Mouse (Mus musculus): ENCODE measurements around the gene Dmrta2.

The Dmrta2 gene

GRCm38 (mm10) chr4:109977148-109978067 is at the start of gene Dmrta2:
Gene Dmrta2 (plus strand): TSS chr4:109978053.
- no peak for DNase-seq (ENCODE audit: low read depth, low spot score)

GRCm38 (mm10) chr4:109929058-109929457 is 48.8 kb upstream of the Dmrta2 start:
- DNase-seq (ENCODE audit: low read depth, low spot score): no peak

- DNase-seq (ENCODE audit: low read depth, low spot score): no peak
Observed at GRCm38 (mm10) chr4:109930445-109930844, 47.4 kb upstream of the Dmrta2 start.

- no peak for DNase-seq (ENCODE audit: low read depth, low spot score)
Observed at GRCm38 (mm10) chr4:109930935-109931334, 46.9 kb upstream of the Dmrta2 start.

DNA sequence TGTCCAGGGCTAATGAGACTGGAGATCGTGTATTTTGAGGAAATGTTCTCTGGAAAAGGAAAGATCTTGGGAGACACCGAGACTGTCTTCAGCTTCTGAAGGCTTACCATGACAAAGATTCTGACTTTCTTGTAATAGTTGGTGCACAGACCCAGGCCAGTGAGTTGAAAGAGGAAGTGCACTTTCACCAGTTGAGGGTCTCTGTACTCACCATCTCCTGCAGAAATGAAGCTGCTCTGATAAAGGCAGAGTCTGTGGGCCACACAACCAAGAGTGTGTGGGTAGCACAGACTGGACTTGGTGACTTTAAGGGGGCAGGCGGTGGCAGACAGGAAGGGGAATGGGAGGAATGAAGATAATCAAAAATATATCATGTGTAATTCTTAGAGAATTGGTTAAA is 41.3 kb upstream of the Dmrta2 start:
- no peak for DNase-seq (ENCODE audit: low read depth, low spot score)

DNA sequence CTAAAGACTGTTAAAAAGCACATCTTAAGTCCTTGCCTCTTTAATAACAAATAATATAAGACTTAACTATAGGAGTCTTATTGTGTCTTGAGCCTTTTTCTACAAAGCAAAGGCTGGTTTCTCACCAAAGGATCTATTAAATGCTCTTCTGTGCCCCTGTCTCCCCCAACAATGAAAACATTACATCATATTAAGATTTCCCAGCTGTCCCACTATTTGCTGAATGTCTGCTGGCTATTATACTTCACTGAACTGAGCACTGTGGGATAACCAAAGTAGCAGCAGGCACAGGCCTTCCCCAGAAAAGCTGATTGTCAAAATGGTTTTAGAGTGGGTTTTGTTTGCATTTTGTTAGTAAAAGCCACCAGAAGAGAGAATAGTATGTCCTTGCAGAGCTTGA is 38.6 kb upstream of the Dmrta2 start:
- no peak for DNase-seq (ENCODE audit: low read depth, low spot score)

DNA sequence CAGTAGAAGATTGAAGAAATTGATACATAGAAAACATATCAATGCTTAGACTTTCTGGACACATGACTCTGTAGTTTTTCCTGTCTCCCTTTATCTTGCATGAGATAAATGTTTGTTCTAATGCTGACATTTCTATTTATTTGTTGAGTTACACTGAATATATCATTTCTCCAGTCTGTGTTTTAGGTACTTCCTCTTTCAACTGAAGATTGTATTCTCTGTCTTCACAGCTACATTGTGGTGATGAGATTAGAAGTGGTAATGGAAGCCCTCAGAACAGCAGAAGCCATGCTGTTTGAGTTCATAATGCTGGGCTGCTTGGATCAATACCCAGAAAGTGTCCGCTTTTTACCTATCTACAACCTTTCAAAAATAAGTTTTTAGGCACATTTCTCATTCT is 32.3 kb upstream of the Dmrta2 start:
- no peak for DNase-seq (ENCODE audit: low read depth, low spot score)

- DNase-seq (ENCODE audit: low read depth, low spot score): no peak
Observed at GRCm38 (mm10) chr4:109949307-109949706, 28.5 kb upstream of the Dmrta2 start.

- no peak for DNase-seq (ENCODE audit: low read depth, low spot score)
Observed at GRCm38 (mm10) chr4:109953509-109953908, 24.3 kb upstream of the Dmrta2 start.

GRCm38 (mm10) chr4:109960201-109960935 is 17.5 kb upstream of the Dmrta2 start:
- DNase-seq (ENCODE audit: low read depth, low spot score): no peak

DNA sequence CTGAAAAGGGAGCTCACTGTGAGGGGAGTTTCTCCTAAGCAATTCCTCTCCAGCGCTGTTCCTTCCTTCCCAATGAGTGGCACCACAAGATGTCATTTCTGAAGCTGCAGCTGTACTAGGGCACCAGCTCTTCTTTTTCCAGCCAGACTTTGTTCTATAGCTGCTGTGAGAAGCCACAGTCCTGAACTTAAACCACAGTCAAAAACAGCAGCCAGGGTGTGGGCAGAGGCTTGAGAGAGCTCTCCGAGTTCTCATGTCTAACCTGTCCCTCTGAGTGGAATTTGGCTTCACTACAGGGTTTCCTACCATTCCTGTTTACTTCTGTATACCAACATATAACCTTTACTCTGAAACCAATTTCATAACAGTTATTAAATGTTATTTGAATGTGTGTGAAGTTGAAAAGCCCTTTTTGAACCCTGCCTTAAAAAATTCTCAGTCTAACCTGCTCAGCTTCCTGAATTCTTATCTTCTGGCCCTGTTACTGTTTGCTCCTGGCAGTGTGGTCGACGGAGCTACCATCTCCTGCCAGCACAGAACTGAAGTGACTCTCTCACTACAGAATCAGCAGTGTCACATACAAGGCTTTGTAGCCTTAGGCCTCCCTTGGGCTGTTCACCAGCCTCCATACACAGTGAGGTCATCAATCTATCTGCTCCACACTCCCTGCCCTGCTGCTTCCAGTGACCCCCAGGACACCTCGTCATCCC is 14.1 kb upstream of the Dmrta2 start:
- DNase-seq (ENCODE audit: low read depth, low spot score): no peak

GRCm38 (mm10) chr4:109969561-109969960 is 8.3 kb upstream of the Dmrta2 start:
- DNase-seq (ENCODE audit: low read depth, low spot score): no peak

GRCm38 (mm10) chr4:109973991-109974654 is 3.7 kb upstream of the Dmrta2 start:
- no peak for DNase-seq (ENCODE audit: low read depth, low spot score)

- DNase-seq (ENCODE audit: low read depth, low spot score): no peak
Observed at GRCm38 (mm10) chr4:109974655-109975380, 3.0 kb upstream of the Dmrta2 start.

- DNase-seq (ENCODE audit: low read depth, low spot score): no peak
Observed at GRCm38 (mm10) chr4:109975381-109976240, 2.2 kb upstream of the Dmrta2 start.

DNA sequence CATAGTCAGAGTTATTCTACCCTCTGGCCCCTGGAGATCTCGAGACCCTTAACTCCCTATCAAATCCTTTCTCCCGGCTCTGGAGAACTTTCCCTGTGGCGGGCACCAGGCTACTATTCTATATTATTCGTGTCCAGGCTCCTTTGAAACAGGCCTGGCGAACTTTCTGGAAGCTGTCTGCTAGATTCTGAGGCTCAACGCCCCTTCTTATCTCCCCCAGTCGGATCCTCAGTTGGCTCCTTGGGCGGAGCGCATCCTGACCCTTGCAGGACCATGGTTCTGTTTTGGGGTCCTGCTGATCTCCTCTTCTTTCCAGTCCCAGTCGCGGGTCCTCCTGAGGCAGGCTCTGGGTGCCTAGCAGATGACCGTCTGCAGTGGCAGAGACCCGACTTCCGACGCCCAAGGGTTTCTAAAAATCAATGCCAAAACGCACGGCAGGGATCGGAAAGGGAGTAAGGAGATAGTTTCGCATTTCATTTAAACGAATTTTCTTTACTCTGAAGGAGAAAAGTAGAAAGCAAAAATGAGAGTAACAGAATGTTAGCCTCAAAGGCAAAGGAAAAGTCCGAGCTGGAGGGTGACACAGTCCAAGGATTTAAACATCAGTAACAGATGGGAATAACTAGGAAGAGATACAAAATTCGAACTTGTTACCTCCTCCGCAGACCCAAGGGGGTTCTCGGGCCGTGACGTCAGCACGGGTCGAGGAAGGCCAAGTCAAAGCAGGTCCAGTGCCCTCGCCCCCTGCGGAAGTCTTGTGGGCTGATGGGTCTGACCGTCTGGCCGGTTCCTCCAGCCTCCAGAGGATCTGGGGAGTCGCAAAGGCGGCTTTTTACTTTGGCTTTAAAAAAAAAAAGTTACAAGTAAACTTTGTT is 1.3 kb upstream of the Dmrta2 start:
- DNase-seq (ENCODE audit: low read depth, low spot score): no peak

DNA sequence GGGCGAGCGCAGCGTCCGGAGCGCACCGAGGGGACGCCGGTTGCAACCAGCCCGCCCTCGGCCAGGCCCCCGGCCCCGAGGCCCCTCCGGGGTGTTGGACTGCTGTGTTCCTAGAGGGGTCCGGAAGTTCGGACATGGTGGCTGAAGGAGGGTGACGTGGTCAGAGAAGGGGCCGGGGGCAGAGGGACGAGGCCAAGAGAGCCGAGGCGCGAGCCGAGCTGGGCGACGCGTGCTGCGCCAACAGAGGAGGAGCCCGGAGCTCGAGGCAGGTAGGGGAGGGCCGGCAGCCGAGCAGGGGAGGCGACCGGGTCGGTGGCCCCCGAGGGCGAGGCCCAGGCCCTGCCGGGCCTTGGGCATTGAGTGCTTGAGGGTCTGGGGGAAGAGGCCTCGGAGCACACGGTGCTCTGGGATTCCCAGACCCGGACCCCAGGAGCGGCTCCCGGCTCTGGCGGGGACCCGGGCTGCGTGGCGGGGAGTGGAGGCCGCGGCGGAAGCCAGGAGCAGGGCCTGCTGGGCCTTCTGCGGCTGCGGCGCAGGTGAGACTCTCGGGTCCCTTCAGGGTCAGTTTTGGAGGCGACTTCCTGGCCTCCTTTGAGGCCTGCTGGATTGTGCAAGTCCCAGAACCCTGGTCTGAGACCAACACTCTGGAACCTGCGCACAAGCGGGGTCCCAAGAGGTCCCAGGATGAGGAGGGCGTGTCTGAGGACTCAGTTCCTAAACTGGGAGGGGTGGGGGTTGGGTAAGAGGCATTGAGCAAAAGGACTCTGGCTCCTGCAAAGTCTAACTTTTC is 410 bp downstream of the Dmrta2 start:
- DNase-seq (ENCODE audit: low read depth, low spot score): no peak

DNA sequence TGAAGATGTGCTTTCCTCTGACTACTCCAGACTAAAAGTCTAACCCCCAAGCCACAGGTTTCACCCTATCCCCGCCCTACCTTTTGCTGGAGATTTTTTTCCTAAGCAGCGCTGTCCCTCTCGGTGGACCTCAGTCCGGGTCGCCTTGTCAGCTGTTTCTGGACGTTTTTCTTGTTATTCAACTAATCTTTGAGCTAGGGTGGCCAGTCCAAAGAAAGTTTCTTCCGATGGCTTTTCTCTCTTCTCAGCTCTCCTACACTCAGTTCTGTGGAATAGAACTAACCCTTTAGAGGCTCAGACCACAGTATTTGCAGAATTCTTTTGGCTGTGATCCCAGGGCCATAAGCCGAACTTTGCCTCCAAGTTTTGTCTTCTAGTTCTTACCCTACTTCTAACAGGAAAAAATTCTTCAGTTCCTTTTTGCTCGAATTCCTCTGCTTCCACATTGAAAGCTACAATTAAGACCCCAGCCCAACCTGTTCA is 1.0 kb downstream of the Dmrta2 start:
- DNase-seq (ENCODE audit: low read depth, low spot score): no peak

Measured in skeletal muscle tissue, adult 2 months (tissue).